Mouse (Mus musculus) c-Kit-positive CD71-positive TER-119-negative erythroid progenitor cells, embryonic 14.5 days (primary cell): ENCODE measurements around the gene Mrpl43.

Experiments used
- DNase-seq: peaks from one replicate; pipeline ENCODE4 v3.0.0-alpha.2; 2013; ENCODE audit warnings: low read depth

Mrpl43 gene

DNA sequence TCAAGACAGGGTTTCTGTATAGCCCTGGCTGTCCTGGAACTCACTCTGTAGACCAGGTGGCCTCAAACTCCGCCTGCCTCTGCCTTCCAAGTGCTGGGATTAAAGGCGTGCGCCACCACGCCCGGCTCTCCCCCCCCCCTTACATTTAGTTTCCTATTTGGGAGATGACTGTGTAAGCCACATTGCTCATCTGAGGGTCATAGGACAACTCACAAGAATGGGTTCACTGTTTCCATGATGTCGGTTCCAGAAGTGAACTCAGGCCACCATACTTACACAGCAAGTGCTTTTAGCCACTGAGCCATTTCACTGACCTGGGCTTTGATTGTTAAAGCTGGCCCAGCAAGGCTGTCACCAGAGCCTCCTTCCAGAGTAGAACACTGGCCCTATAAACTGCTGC, 29.1 kb downstream of the Mrpl43 start:
- no peak for DNase-seq

DNA sequence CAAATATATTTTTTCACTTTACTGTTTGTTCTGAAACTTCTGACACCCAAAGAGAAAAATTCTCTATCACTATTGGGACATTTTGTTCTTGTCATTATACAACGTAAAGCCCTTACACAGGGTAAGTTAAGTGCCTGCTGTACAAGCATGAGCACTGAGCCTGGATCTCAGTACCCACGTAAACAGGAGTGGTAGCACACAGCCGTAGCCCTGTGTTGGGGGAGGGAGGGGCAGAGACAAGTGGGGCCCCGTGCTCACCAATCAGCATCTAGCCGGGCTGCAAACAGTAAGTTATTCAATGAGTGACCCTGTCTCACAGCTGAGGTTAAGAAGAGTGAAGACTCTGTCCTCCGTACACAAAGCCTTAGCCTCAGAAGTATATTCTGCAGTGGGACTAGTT, 29.6 kb downstream of the Mrpl43 start:
- no peak for DNase-seq

- DNase-seq = no peak
These were observed 37.9 kb downstream of the Mrpl43 start for GRCm38 (mm10) chr19:44968329-44968728.

- no peak for DNase-seq
These were observed 40.3 kb downstream of the Mrpl43 start for GRCm38 (mm10) chr19:44965978-44966377.

DNA sequence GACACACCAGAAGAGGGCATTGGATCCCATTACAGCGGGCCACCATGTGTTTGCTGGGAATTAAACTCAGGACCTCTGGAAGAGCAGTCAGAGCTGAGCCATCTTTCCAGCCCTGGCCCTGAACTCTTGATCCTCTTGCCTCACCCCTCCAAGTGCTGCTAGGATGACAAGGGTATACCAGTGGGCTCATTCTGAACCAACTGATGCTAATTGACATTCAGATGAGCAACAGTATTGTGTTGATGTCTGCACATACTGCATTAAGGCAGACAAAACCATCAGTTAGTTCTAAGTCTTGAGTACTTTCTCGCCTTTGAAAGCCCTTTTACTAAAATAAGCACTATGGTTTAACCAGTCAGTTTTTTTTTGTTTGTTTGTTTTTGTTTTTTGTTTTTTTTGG, 46.6 kb downstream of the Mrpl43 start:
- no peak for DNase-seq
